Mouse (Mus musculus): Measurements from ENCODE around the gene Rasgrf1. TPM values are rescaled to one million over a fixed set of nuclear protein-coding genes. Genes with fewer than 3 reads are reported as not detected.

The Rasgrf1 gene
- total and polyA plus RNA-seq, 3 experiments, result not detected

GRCm38 (mm10) chr9:89922666-89923065 is 13.0 kb downstream of the Rasgrf1 start:
- DNase-seq (ENCODE audit: extremely low read depth), result no peak
- Histone ChIP-seq H3K4me1 (ENCODE audit: control insufficient read depth in 1 of 2, insufficient read depth in 2 of 2) (peaks cover 0 to 8% of the 10 kb centered on the region in 2 experiments; a peak in 2 of 4 replicates), H3K79me2 (replicated peaks; ENCODE audit: control insufficient read depth, extremely low read depth, insufficient read depth, poor library complexity, severe bottlenecking) (no peaks in the 10 kb centered on the region), H3K9me3 (replicated peaks; ENCODE audit: low read length) (no peaks in the 10 kb centered on the region), H3K36me3 (replicated peaks in 1 of 2; ENCODE audit: control insufficient read depth in 1 of 2, insufficient read depth in 1 of 2, low read length in 1 of 2) (no peaks in the 10 kb centered on the region), H3K27ac (ENCODE audit: insufficient read depth, low read depth) (no peak overlapping the region), H3K4me3 (replicated peaks in 1 of 3; ENCODE audit: low read depth in 2 of 3, low read length in 2 of 3, poor library complexity in 1 of 3) (no peak overlapping the region), H3K9ac (ENCODE audit: insufficient read depth, low read depth) (no peak overlapping the region), H3K27me3 (replicated peaks) (peaks cover 2% of the 10 kb centered on the region), H3K4me2 (ENCODE audit: insufficient read depth, low read depth, poor library complexity, severe bottlenecking) (no peak overlapping the region)
- dilution Hi-C loops (cut with MboI; ENCODE audit: extremely low pct_ligation_motif_present, extremely low pct_unique_long_range_greater_than_20kb, low sequenced_read_pairs), result no loop called here
- TF ChIP-seq CTCF (conservative IDR thresholded peaks at IDR 0.05 in 1 of 2, IDR thresholded peaks at IDR 0.05 in 1 of 2; ENCODE audit: low read depth in 2 of 2, low read length in 2 of 2), result no peak
- no peak for TF ChIP-seq RAD21 (IDR thresholded peaks at IDR 0.05; ENCODE audit: low read depth, low read length)
- no peak for TF ChIP-seq USF2 (conservative IDR thresholded peaks at IDR 0.05; ENCODE audit: low read depth, low read length)
- no peak for TF ChIP-seq MXI1 (IDR thresholded peaks at IDR 0.05; ENCODE audit: low read depth, low read length)
- no peak for TF ChIP-seq MAZ (IDR thresholded peaks at IDR 0.05; ENCODE audit: low read depth, low read length)
- no peak for TF ChIP-seq MEF2A (IDR thresholded peaks at IDR 0.05; ENCODE audit: borderline replicate concordance, low read depth, low read length)
- no peak for TF ChIP-seq EP300 (IDR thresholded peaks at IDR 0.05; ENCODE audit: low read length)
- TF ChIP-seq USF1 (IDR thresholded peaks at IDR 0.05; ENCODE audit: low read depth, low read length), result no peak
- TF ChIP-seq E2F4 (IDR thresholded peaks at IDR 0.05; ENCODE audit: insufficient replicate concordance, low read depth, low read length), result no peak
- no peak for TF ChIP-seq ZC3H11A (IDR thresholded peaks at IDR 0.05; ENCODE audit: low read depth, low read length)
- no peak for TF ChIP-seq BHLHE40 (IDR thresholded peaks at IDR 0.05; ENCODE audit: low read depth, low read length)
- no peak for TF ChIP-seq POLR2AphosphoS2 (IDR thresholded peaks at IDR 0.05; ENCODE audit: low read depth, low read length)
- no peak for TF ChIP-seq TBP (conservative IDR thresholded peaks at IDR 0.05; ENCODE audit: low read depth, low read length)
- TF ChIP-seq ZMIZ1 (IDR thresholded peaks at IDR 0.05; ENCODE audit: low read depth, low read length), result no peak
- TF ChIP-seq MAFK (IDR thresholded peaks at IDR 0.05; ENCODE audit: insufficient replicate concordance, low read length), result no peak
- TF ChIP-seq HCFC1 (IDR thresholded peaks at IDR 0.05; ENCODE audit: low read depth, low read length), result no peak
- no peak for TF ChIP-seq ELF1 (IDR thresholded peaks at IDR 0.05; ENCODE audit: low read depth, low read length)
- no peak for TF ChIP-seq NRF1 (IDR thresholded peaks at IDR 0.05; ENCODE audit: low read depth, low read length)
- in situ Hi-C loops (cut with MboI; ENCODE audit: low pct_ligation_motif_present, low pct_unique_long_range_greater_than_20kb, low sequenced_read_pairs), result no loop called here

- dilution Hi-C loops (cut with MboI; ENCODE audit: extremely low pct_ligation_motif_present, extremely low pct_unique_long_range_greater_than_20kb, low sequenced_read_pairs), result no loop called here
- no peak overlapping the region for H3K4me3 ChIP-seq (replicated peaks in 1 of 3; ENCODE audit: low read depth in 2 of 3, low read length in 2 of 3, poor library complexity in 1 of 3)
- peaks cover 0 to 18% of the 10 kb centered on the region in 2 experiments; a peak in 2 of 4 replicates for H3K4me1 ChIP-seq (ENCODE audit: control insufficient read depth in 1 of 2, insufficient read depth in 2 of 2)
- in situ Hi-C loops (cut with MboI; ENCODE audit: low pct_ligation_motif_present, low pct_unique_long_range_greater_than_20kb, low sequenced_read_pairs), result no loop called here
- no peaks in the 10 kb centered on the region for H3K79me2 ChIP-seq (replicated peaks; ENCODE audit: control insufficient read depth, extremely low read depth, insufficient read depth, poor library complexity, severe bottlenecking)
- peaks cover under 1% of the 10 kb centered on the region for H3K27me3 ChIP-seq (replicated peaks)
- no peak overlapping the region for H3K27ac ChIP-seq (ENCODE audit: insufficient read depth, low read depth)
- no peak for TF ChIP-seq ELF1 (IDR thresholded peaks at IDR 0.05; ENCODE audit: low read depth, low read length)
- TF ChIP-seq KAT2A (IDR thresholded peaks at IDR 0.05; ENCODE audit: insufficient replicate concordance, low read length), result no peak
- TF ChIP-seq ZMIZ1 (IDR thresholded peaks at IDR 0.05; ENCODE audit: low read depth, low read length), result no peak
- TF ChIP-seq SIN3A (IDR thresholded peaks at IDR 0.05; ENCODE audit: low read length), result no peak
- no peak overlapping the region for H3K4me2 ChIP-seq (ENCODE audit: insufficient read depth, low read depth, poor library complexity, severe bottlenecking)
- no peaks in the 10 kb centered on the region for H3K9me3 ChIP-seq (replicated peaks; ENCODE audit: low read length)
- DNase-seq (ENCODE audit: extremely low read depth), result no peak
- H3K9ac ChIP-seq (ENCODE audit: insufficient read depth, low read depth), result no peak overlapping the region
- no peaks in the 10 kb centered on the region for H3K36me3 ChIP-seq (replicated peaks in 1 of 2; ENCODE audit: control insufficient read depth in 1 of 2, insufficient read depth in 1 of 2, low read length in 1 of 2)
Observed at GRCm38 (mm10) chr9:89924836-89925235, 15.1 kb downstream of the Rasgrf1 start.
